Mouse (Mus musculus) forebrain, embryonic 16.5 days (tissue): ENCODE data around the gene 2700097O09Rik. TPM values are rescaled to one million over a fixed set of nuclear protein-coding genes. Genes with fewer than 3 reads are reported as not detected.
"Not testable (repeated sequence)": the region's sequence is repeated elsewhere in the genome, so short reads cannot be mapped to it uniquely, and the experiment has no call there.

Source experiments
- ATAC-seq: fragments of 200-750 bp; cut with Nextera tagmentation; 2 replicates; pipeline ENCODE4 v1.8.0; 2017; ENCODE audit warnings: mild to moderate bottlenecking, moderate library complexity
- H3K27ac ChIP-seq: fragments of 300-500 bp; sonication (generic); 2 replicates; pipeline ENCODE4 v1.5.1; 2014; ENCODE audit warnings: low read length, control low read depth
- H3K27me3 ChIP-seq: fragments of 300-500 bp; sonication (generic); replicated peaks from 2 replicates; pipeline ENCODE4 v1.6.1; 2014; ENCODE audit warnings: low read length; ENCODE audit not compliant: control insufficient read depth, insufficient read depth
- H3K36me3 ChIP-seq: fragments of 300-500 bp; sonication (generic); 2 replicates; pipeline ENCODE4 v1.6.1; 2014; ENCODE audit not compliant: control insufficient read depth, insufficient read depth
- H3K4me1 ChIP-seq: fragments of 300-500 bp; sonication (generic); replicated peaks from 2 replicates; pipeline ENCODE4 v1.6.1; 2014; ENCODE audit warnings: low read length; ENCODE audit not compliant: control insufficient read depth, insufficient read depth
- H3K4me2 ChIP-seq: fragments of 300-500 bp; sonication (generic); 2 replicates; pipeline ENCODE4 v1.6.1; 2014; ENCODE audit warnings: mild to moderate bottlenecking, low read length, control low read depth
- H3K4me3 ChIP-seq: fragments of 300-500 bp; sonication (generic); replicated peaks from 2 replicates; pipeline ENCODE4 v1.5.1; 2014; ENCODE audit warnings: mild to moderate bottlenecking, low read length, control low read depth
- H3K9ac ChIP-seq: fragments of 300-500 bp; sonication (generic); replicated peaks from 2 replicates; pipeline ENCODE4 v1.6.1; 2014; ENCODE audit warnings: low read depth, low read length, control low read depth
- H3K9me3 ChIP-seq: fragments of 300-500 bp; sonication (generic); 2 replicates; pipeline ENCODE4 v1.6.1; 2016; ENCODE audit warnings: low read length; ENCODE audit not compliant: control insufficient read depth
- WGBS: fragments of 180-500 bp; shearing (Covaris S2); extraction: QIAGEN DNeasy Blood & Tissue Kit; methylation state at CpG from one replicate; pipeline ENCODE4 v1.1.7; 2014; 5-methylcytosine and 5-hydroxymethylcytosine counted together
- polyA plus RNA-seq: library from polyadenylated mRNA; unstranded; fragments of >200 nt; fragmentation: Nextera tagmentation; extraction: Ambion mirVana; gene quantifications from 2 replicates; pipeline ENCODE4 v1.2.1, GENCODE M21; 2015

Gene 2700097O09Rik
- polyA plus RNA-seq, 1 experiment from 2014 or later = 37.9 TPM

DNA sequence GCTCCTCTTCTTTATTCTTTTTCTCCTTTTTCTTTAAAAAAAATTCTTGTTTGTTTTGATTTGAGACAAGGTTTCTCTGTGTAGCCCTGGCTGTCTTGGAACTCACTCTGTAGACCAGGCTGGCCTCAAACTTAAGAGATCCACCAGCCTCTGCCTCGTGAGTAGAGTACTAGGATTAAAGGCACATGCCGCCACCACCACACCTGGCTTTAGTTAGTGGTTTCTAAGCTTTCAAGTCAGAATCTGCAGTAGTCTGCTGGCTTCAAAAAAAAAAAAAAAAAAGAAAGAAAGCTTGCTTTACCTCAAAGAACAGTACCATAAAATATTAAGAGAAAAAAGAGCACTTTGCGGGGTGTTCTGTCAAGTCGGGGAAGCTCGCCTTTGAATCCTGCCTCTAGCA lies 64.5 kb downstream of the 2700097O09Rik start:
- H3K4me3 ChIP-seq = no peak overlapping the region
- no peaks in the 10 kb centered on the region for H3K27me3 ChIP-seq
- H3K9me3 ChIP-seq = no peaks in the 10 kb centered on the region
- H3K27ac ChIP-seq = no peak overlapping the region
- H3K4me2 ChIP-seq = no peak overlapping the region
- no peak overlapping the region for H3K9ac ChIP-seq
- no peak for ATAC-seq
- no peaks in the 10 kb centered on the region; the same call in 1 of the 2 replicates for H3K4me1 ChIP-seq
- H3K36me3 ChIP-seq = no peaks in the 10 kb centered on the region
- WGBS = 85% methylated on average over 5 of the region's 5 CpGs

GRCm38 (mm10) chr12:55013626-55014398 lies 66.1 kb downstream of the 2700097O09Rik start, which contains the start of gene Baz1a:
Baz1a (minus strand) TSS chr12:55014348.
- Histone ChIP-seq H3K9me3 (no peaks in the 10 kb centered on the region), H3K4me3 (no peak within 1 kb of the TSS), H3K36me3 (no peaks in the 10 kb centered on the region), H3K27ac (no peak within 1 kb of the TSS), H3K9ac (no peak within 1 kb of the TSS), H3K4me1 (no peaks in the 10 kb centered on the region; the same call in 1 of the 2 replicates), H3K4me2 (no peak within 1 kb of the TSS), H3K27me3 (no peaks in the 10 kb centered on the region)
- no peak for ATAC-seq
- WGBS = 85% methylated on average over 6 of the region's 6 CpGs

DNA sequence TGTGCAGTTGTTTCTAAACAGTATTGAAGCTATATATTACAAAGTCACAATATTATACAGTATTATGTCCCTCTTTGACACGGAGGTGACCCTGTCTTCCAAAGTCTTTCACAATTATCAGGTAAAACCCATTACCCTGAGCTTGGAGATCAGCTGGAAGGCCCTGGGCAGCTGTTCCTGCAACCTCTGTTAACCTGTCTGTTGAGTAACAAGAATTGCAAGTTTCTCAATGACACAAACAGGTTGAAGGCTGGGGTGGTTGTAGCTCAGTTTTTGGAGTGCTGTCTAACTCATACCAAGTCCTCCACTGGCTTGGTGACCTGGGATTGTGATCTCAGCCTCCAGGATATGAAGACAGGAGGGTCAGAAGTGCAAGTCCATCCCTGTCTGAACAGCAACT lies 66.9 kb downstream of the 2700097O09Rik start:
- Histone ChIP-seq H3K4me1 (no peaks in the 10 kb centered on the region; the same call in 1 of the 2 replicates), H3K27me3 (no peaks in the 10 kb centered on the region), H3K9ac (no peak overlapping the region), H3K27ac (no peak overlapping the region), H3K4me3 (no peak overlapping the region), H3K4me2 (no peak overlapping the region), H3K36me3 (no peaks in the 10 kb centered on the region), H3K9me3 (no peaks in the 10 kb centered on the region)
- no peak for ATAC-seq
- 81% methylated on average over 1 of the region's 1 CpGs for WGBS

GRCm38 (mm10) chr12:55007361-55008008 lies 72.4 kb downstream of the 2700097O09Rik start:
- Histone ChIP-seq H3K36me3 (no peaks in the 10 kb centered on the region), H3K4me3 (no peak overlapping the region), H3K9ac (no peak overlapping the region), H3K4me2 (no peak overlapping the region), H3K4me1 (no peaks in the 10 kb centered on the region), H3K9me3 (peaks cover 2% of the 10 kb centered on the region; the same call in 1 of the 2 replicates), H3K27me3 (no peaks in the 10 kb centered on the region), H3K27ac (no peak overlapping the region)
- no peak for ATAC-seq
- 79% methylated on average over 14 of the region's 14 CpGs for WGBS

DNA sequence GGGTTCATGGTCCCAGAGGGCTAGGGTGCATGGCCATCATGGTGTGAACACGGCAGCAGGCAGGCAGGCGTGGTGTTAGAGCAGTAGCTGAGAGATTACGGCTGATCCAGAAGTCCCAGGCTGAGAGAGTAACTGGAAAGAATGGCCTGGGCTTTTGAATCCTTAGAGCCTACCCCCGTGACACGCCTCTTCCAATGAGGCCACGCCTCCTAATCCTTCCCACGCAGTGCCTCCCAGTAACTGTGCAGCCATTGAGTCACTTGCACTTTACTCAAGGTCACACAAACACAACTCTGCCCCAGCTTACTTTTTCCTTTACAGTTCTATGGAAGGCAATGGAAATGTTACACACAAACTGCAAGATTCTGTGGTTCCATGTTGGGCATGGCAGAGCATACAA lies 73.8 kb downstream of the 2700097O09Rik start:
- Histone ChIP-seq H3K36me3 (no peaks in the 10 kb centered on the region), H3K4me1 (no peaks in the 10 kb centered on the region), H3K4me2 (no peak overlapping the region), H3K4me3 (no peak overlapping the region), H3K27me3 (no peaks in the 10 kb centered on the region), H3K27ac (no peak overlapping the region), H3K9me3 (peaks cover 2% of the 10 kb centered on the region; the same call in 1 of the 2 replicates), H3K9ac (no peak overlapping the region)
- 93% methylated on average over 7 of the region's 7 CpGs for WGBS
- ATAC-seq = no peak

- 88% methylated on average over 3 of the region's 3 CpGs for WGBS
- Histone ChIP-seq H3K4me2 (no peak overlapping the region), H3K36me3 (no peaks in the 10 kb centered on the region), H3K27ac (no peak overlapping the region), H3K9me3 (peaks cover 2% of the 10 kb centered on the region; the same call in 1 of the 2 replicates), H3K27me3 (no peaks in the 10 kb centered on the region), H3K9ac (no peak overlapping the region), H3K4me3 (no peak overlapping the region), H3K4me1 (no peaks in the 10 kb centered on the region)
- no peak for ATAC-seq
Observed at GRCm38 (mm10) chr12:55004396-55004795, 75.5 kb downstream of the 2700097O09Rik start.

DNA sequence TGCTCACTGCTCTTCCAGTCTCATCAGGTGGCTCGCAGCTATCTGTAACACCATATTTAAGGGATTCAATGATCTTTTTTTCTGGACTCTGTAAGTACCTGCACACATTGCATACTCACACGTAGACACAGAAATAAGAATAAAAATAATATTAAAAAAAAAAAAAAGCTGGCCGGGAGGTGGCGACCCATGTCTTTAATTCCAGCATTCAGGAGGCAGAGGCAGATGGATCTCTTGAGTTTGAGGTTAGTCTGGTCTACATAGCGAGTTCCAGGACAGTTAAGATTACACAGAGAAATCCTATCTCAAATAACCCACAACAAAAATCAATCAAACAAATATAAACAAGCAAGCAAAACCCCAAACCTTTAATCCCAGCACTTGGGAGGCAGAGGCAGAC lies 76.1 kb downstream of the 2700097O09Rik start:
- Histone ChIP-seq H3K27me3 (no peaks in the 10 kb centered on the region), H3K4me3 (no peak overlapping the region), H3K4me2 (no peak overlapping the region), H3K27ac (no peak overlapping the region), H3K36me3 (no peaks in the 10 kb centered on the region), H3K9me3 (peaks cover 2% of the 10 kb centered on the region; the same call in 1 of the 2 replicates), H3K4me1 (no peaks in the 10 kb centered on the region), H3K9ac (no peak overlapping the region)
- WGBS = 90% methylated on average over 5 of the region's 5 CpGs
- no peak for ATAC-seq

DNA sequence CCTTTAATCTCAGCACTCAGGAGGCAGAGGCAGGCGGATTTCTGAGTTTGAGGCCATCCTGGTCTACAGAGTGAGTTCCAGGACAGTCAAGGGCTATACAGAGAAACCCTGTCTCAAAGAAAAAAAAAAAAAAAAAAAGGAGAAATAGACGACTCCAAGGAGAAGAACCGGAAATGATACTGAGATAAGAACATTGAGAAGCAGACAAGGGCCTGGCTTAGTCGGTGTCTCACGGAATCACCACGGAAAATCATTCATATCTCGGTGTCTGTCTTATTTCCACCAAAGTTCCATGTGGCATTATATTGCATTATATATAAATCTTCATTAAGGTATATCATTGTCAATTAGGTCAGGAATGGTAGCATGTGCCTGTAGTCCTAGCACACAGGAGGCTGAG lies 77.4 kb downstream of the 2700097O09Rik start:
- not testable (repeated sequence) for ATAC-seq, H3K4me1 ChIP-seq, H3K36me3 ChIP-seq, H3K4me2 ChIP-seq, H3K27ac ChIP-seq, H3K27me3 ChIP-seq, H3K9me3 ChIP-seq, H3K9ac ChIP-seq, H3K4me3 ChIP-seq
- 90% methylated on average over 7 of the region's 7 CpGs for WGBS

GRCm38 (mm10) chr12:54999016-54999690 lies 80.8 kb downstream of the 2700097O09Rik start:
- 83% methylated on average over 14 of the region's 14 CpGs for WGBS
- Histone ChIP-seq H3K4me1 (no peaks in the 10 kb centered on the region), H3K27ac (no peak overlapping the region), H3K27me3 (no peaks in the 10 kb centered on the region), H3K4me3 (no peak overlapping the region), H3K4me2 (no peak overlapping the region), H3K9me3 (no peaks in the 10 kb centered on the region), H3K9ac (no peak overlapping the region), H3K36me3 (no peaks in the 10 kb centered on the region)
- no peak for ATAC-seq
